Mouse (Mus musculus) embryonic fibroblast, embryonic 13.5 days (primary cell): ENCODE results near the gene Ntsr2. TPM values are rescaled to one million over a fixed set of nuclear protein-coding genes. Genes with fewer than 3 reads are reported as not detected.
"Not testable (repeated sequence)": the region's sequence is repeated elsewhere in the genome, so short reads cannot be mapped to it uniquely, and the experiment has no call there.

Experiments
- H3K27ac ChIP-seq: 2 replicates; pipeline ENCODE4 v1.5.1; 2012; ENCODE audit warnings: low read length, control low read depth, inconsistent platforms; ENCODE audit not compliant: insufficient read depth
- H3K4me1 ChIP-seq: 2 replicates; pipeline ENCODE4 v1.6.1; 2011; ENCODE audit warnings: low read length; ENCODE audit not compliant: control insufficient read depth, insufficient read depth
- H3K4me3 ChIP-seq: 2 replicates; pipeline ENCODE4 v1.5.1; 2011; ENCODE audit warnings: mild to moderate bottlenecking, control low read depth, low read length; ENCODE audit not compliant: insufficient read depth
- CTCF ChIP-seq: IDR thresholded peaks from 2 replicates; pipeline ENCODE4 v1.5.1; 2011; ENCODE audit warnings: mild to moderate bottlenecking, control low read depth, low read length, moderate library complexity, borderline replicate concordance; ENCODE audit not compliant: insufficient read depth
- POLR2A ChIP-seq: IDR thresholded peaks from 2 replicates; pipeline ENCODE4 v1.6.1; 2011; ENCODE audit warnings: low read depth, mild to moderate bottlenecking, control low read depth, low read length, moderate library complexity
- polyA plus RNA-seq: library from polyadenylated mRNA; stranded (reverse); fragments of >200 nt; gene quantifications from 2 replicates; pipeline ENCODE4 v1.2.4, GENCODE M21; 2011; ENCODE audit warnings: low read depth; ENCODE audit not compliant: missing spikeins, insufficient read length

Ntsr2 gene
- polyA plus RNA-seq, 1 experiment, result not detected

DNA sequence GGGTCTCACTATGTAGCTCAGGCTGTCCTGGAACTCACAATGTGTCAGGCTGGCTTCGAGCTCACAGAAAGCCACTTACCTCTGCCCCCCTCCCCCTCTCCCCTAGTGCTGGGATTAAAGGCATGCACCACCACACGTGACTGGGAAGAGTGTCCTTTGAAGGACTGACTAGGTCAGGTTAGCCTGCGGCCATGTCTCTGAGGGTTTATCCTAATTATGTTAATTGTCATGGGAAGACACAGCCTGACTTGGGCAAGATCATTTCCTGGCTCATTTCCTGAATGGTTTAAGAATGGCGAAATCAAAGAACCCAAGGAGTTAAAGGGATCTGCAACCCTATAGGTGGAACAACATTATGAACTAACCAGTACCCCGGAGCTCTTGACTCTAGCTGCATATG, 41.6 kb downstream of the Ntsr2 start:
- H3K4me3 ChIP-seq, result no peak overlapping the region
- TF ChIP-seq CTCF, result no peak
- TF ChIP-seq POLR2A, result no peak
- H3K4me1 ChIP-seq, result no peaks in the 10 kb centered on the region
- no peak overlapping the region for H3K27ac ChIP-seq

DNA sequence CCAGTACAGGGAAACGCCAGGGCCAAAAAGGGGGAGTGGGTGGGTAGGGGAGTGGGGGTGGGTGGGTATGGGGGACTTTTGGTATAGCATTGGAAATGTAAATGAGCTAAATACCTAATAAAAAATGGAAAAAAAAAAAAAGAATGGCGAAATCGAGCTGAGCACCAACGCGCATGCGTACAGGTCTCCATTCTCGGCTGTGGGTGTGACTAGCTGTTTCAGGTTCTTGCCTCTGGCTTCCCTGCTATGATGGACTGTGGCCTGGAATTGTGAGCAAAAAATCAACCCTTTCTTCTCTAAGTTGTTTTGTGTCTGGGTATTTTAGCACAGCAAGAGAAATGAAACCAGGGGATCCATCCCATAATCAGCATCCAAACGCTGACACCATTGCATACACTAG, 42.1 kb downstream of the Ntsr2 start:
- not testable (repeated sequence) for H3K4me3 ChIP-seq, H3K27ac ChIP-seq, H3K4me1 ChIP-seq

DNA sequence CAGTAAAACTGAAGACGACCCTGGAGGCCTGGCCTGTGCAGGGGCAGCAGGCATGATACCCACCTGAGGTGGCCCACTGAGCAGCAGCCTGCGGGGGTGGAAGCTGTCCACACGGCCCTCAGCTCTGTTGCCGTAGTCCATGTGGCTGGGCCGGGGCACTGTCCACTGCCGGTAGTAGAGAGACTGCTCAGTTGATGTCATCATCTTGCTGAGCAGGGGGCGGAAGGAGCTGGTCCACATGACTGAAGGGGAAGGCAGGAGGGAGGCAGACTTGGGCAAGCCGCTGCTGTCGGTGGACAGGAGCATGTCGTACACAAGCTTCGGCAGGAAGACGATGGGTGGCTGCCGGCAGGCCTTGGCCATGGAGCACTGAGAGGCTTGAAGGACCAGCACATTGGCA, 43.0 kb downstream of the Ntsr2 start:
- H3K4me1 ChIP-seq, result no peaks in the 10 kb centered on the region
- no peak overlapping the region for H3K27ac ChIP-seq
- H3K4me3 ChIP-seq, result no peak overlapping the region
- TF ChIP-seq POLR2A (no peak), CTCF (no peak)

DNA sequence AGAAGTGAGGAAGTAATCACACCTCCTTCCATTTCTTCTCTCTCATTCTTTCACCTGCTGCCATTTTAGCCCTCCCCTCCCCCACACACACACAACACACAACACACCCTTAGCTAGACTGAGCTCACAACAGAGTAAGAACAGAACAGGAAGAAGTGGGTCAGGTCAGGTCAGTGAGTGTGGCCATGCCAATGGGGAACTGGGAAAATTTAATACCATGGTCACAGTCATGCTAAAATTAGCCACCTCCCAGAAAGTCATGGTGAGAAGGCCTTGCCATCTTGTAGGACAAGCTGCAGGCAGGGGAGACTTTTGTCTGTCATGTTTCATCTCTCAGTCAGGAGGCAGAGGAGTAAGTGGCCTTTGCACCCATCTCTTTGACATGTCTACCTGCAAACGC, 45.5 kb downstream of the Ntsr2 start:
- no peak overlapping the region for H3K4me3 ChIP-seq
- H3K4me1 ChIP-seq, result no peaks in the 10 kb centered on the region
- TF ChIP-seq CTCF, result no peak
- TF ChIP-seq POLR2A, result no peak
- H3K27ac ChIP-seq, result no peak overlapping the region

Other genes with a start within 250 kb of the Ntsr2 start
- 8.9 and 11.1 TPM in 2 replicates for gene Lpin1, start 42.4 kb upstream of the Ntsr2 start, polyA plus RNA-seq
- gene Greb1, start 147.5 kb downstream of the Ntsr2 start, polyA plus RNA-seq, result 0.62 and 0.84 TPM in 2 replicates
- gene E2f6, start 157.6 kb downstream of the Ntsr2 start, polyA plus RNA-seq, result 46.5 and 56.5 TPM in 2 replicates
- 168 and 255 TPM in 2 replicates for gene Rock2, start 241.5 kb downstream of the Ntsr2 start, polyA plus RNA-seq